Mouse (Mus musculus) ES-E14 (cell line): ENCODE measurements at regions not wholly inside any gene's neighbourhood (a gene's known extent, or its start where the extent isn't known, plus 50 kb on each side); places are given as distances from the start of the nearest gene placed in this dataset.

Source experiments
- CHD2 ChIP-seq: IDR thresholded peaks from 2 replicates; pipeline ENCODE4 v1.6.1; 2014; ENCODE audit warnings: mild to moderate bottlenecking, low read depth, low read length, inconsistent platforms
- MAFK ChIP-seq: IDR thresholded peaks from 2 replicates; pipeline ENCODE4 v1.6.1; 2014; ENCODE audit warnings: mild to moderate bottlenecking, low read depth, low read length, inconsistent platforms; ENCODE audit not compliant: insufficient read depth

DNA sequence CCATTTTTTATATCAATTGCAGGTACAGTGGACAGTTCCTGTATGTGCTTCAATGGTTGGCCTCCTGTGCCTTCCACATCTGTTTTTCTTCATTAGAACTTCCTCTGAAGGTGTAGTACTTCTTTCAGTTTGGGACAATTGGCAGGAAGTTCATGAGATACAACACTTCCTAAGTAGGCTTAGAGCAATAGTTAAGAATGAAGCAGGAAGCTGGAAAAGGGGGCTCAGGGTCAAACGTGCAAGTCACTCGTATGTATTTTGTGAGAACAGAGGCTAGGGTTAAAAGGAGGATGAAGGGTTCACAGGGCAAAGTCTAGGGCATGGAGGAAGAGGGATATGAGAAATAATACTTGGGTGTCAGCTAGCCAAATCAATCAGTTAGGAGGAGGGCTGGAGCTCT is 55.7 kb upstream of the Ptprm start:
- TF ChIP-seq MAFK (no peak), CHD2 (no peak)
